Mouse (Mus musculus) myocyte (in vitro differentiated cells): ENCODE data around the gene 4933430I17Rik. TPM values are rescaled to one million over a fixed set of nuclear protein-coding genes. Genes with fewer than 3 reads are reported as not detected.

ENCODE experiments used
- H3K27me3 ChIP-seq: one replicate; pipeline ENCODE4 v1.6.1; 2011; ENCODE audit not compliant: control insufficient read depth, insufficient read depth, insufficient read length
- H3K36me3 ChIP-seq: one replicate; pipeline ENCODE4 v1.6.1; 2011; ENCODE audit not compliant: control insufficient read depth, insufficient read depth
- H3K4me2 ChIP-seq: one replicate; pipeline ENCODE4 v1.6.1; 2011; ENCODE audit warnings: low read depth, control low read depth
- H3K4me3 ChIP-seq: one replicate; pipeline ENCODE4 v1.5.1; 2011; ENCODE audit warnings: mild to moderate bottlenecking, control low read depth, moderate library complexity
- H3K79me2 ChIP-seq: one replicate; pipeline ENCODE4 v1.6.1; 2011; ENCODE audit not compliant: control insufficient read depth, insufficient read depth
- H3ac ChIP-seq: one replicate; pipeline ENCODE4 v1.6.1; 2011; ENCODE audit not compliant: control insufficient read depth, insufficient read length
- CEBPB ChIP-seq: IDR thresholded peaks from 2 replicates; pipeline ENCODE4 v1.6.1; 2011; ENCODE audit warnings: mild to moderate bottlenecking, moderate library complexity; ENCODE audit not compliant: poor library complexity, insufficient read depth, severe bottlenecking
- E2F4 ChIP-seq: IDR thresholded peaks from one replicate; pipeline ENCODE4 v1.6.1; 2011; ENCODE audit warnings: mild to moderate bottlenecking, control low read depth, moderate library complexity; ENCODE audit not compliant: insufficient read depth
- MAX ChIP-seq: IDR thresholded peaks from one replicate; pipeline ENCODE4 v1.6.1; 2011; ENCODE audit warnings: low read depth, mild to moderate bottlenecking, control low read depth
- MYOD1 ChIP-seq, 3 experiments: IDR thresholded peaks; one replicate each; pipeline ENCODE4 v1.6.1; 2011; ENCODE audit warnings: control low read depth in 2 of 3, low read depth in 2 of 3, mild to moderate bottlenecking in 2 of 3, moderate library complexity in 1 of 3; ENCODE audit not compliant: insufficient read length in 2 of 3, control insufficient read depth in 1 of 3
- MYOG ChIP-seq, 3 experiments: IDR thresholded peaks; one replicate each; pipeline ENCODE4 v1.6.1; 2011; ENCODE audit warnings: control low read depth in 2 of 3, low read depth in 2 of 3, mild to moderate bottlenecking in 2 of 3; ENCODE audit not compliant: insufficient read length in 2 of 3, control insufficient read depth in 1 of 3, insufficient read depth in 1 of 3
- POLR2A ChIP-seq: IDR thresholded peaks from one replicate; pipeline ENCODE4 v1.6.1; 2011; ENCODE audit warnings: low read depth, mild to moderate bottlenecking, control low read depth, moderate library complexity; ENCODE audit not compliant: insufficient read length
- POLR2AphosphoS2 ChIP-seq: IDR thresholded peaks from one replicate; pipeline ENCODE4 v1.6.1; 2011; ENCODE audit warnings: low read depth, control low read depth; ENCODE audit not compliant: insufficient read length
- REST ChIP-seq: IDR thresholded peaks from one replicate; pipeline ENCODE4 v1.6.1; 2011; ENCODE audit warnings: mild to moderate bottlenecking, control low read depth, moderate library complexity; ENCODE audit not compliant: insufficient read depth, insufficient read length
- SRF ChIP-seq: IDR thresholded peaks from one replicate; pipeline ENCODE4 v1.6.1; 2011; ENCODE audit warnings: low read depth; ENCODE audit not compliant: control insufficient read depth, insufficient read length
- TCF12 ChIP-seq: IDR thresholded peaks from one replicate; pipeline ENCODE4 v1.6.1; 2011; ENCODE audit warnings: mild to moderate bottlenecking, control low read depth; ENCODE audit not compliant: poor library complexity, insufficient read depth, severe bottlenecking
- TCF3 ChIP-seq: IDR thresholded peaks from one replicate; pipeline ENCODE4 v1.6.1; 2011; ENCODE audit warnings: low read depth, control low read depth; ENCODE audit not compliant: insufficient read length
- USF1 ChIP-seq: IDR thresholded peaks from one replicate; pipeline ENCODE4 v1.6.1; 2011; ENCODE audit warnings: low read depth, mild to moderate bottlenecking, control low read depth, moderate library complexity
- polyA plus RNA-seq: library from polyadenylated mRNA; unstranded; fragments of >200 nt; fragmentation: generic; extraction: Trizol; gene quantifications from one replicate; pipeline ENCODE4 v1.2.1, GENCODE M21; 2012; ENCODE audit warnings: missing spikeins

Gene 4933430I17Rik
- polyA plus RNA-seq, 1 experiment = 0.08 TPM

GRCm38 (mm10) chr4:62557436-62557835 lies 32.3 kb downstream of the 4933430I17Rik start:
- H3K4me2 ChIP-seq = no peak overlapping the region
- H3K4me3 ChIP-seq = no peak overlapping the region
- no peaks in the 10 kb centered on the region for H3K79me2 ChIP-seq
- H3K27me3 ChIP-seq = no peaks in the 10 kb centered on the region
- H3ac ChIP-seq = no peak overlapping the region
- no peak for TF ChIP-seq POLR2A
- no peak for TF ChIP-seq USF1
- no peak for TF ChIP-seq SRF
- no peak for TF ChIP-seq REST
- no peak for TF ChIP-seq TCF3
- TF ChIP-seq MYOD1 (IDR thresholded peaks at IDR 0.05; ENCODE audit: control insufficient read depth in 1 of 3, insufficient read length in 2 of 3, low read depth in 2 of 3) = no peak
- no peak for TF ChIP-seq POLR2AphosphoS2
- TF ChIP-seq CEBPB = no peak
- no peak for TF ChIP-seq MYOG (IDR thresholded peaks at IDR 0.05; ENCODE audit: control insufficient read depth in 1 of 3, insufficient read depth in 1 of 3, insufficient read length in 2 of 3, low read depth in 2 of 3)
- TF ChIP-seq E2F4 = no peak
- no peaks in the 10 kb centered on the region for H3K36me3 ChIP-seq

DNA sequence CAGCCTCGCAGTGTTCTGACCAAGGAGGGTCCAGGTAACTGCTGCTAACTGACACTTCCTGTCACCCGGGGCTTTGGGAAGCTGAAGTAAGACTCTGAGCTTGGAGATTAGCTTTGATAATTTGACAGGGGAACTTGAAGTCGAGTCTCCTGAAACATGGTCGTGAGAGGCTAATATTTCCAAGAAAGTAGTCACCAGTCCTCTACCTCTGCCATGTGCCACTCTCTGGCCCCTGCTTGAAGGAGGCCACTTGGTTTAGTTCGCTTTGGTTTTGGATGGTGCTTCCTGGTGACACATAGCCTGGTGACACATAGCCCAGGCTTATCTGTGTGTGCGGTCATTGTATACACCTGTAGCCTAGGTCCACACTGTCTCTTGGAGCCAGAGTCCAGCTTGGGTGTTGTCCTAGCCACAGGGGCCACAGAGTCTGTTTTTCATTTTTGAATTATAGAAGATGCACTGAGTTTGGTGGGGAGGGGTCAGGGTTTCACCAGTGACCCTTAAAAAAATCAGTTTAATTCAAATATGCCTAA lies 34.7 kb downstream of the 4933430I17Rik start, which contains the start of gene Rgs3:
TSS of gene Rgs3 (plus strand) at position 51 of the 533 bp plus-strand sequence.
- H3K4me2 ChIP-seq = no peak within 1 kb of the TSS
- no peak for TF ChIP-seq TCF12
- TF ChIP-seq POLR2A = no peak
- TF ChIP-seq SRF = no peak
- no peak for TF ChIP-seq MYOG (IDR thresholded peaks at IDR 0.05; ENCODE audit: control insufficient read depth in 1 of 3, insufficient read depth in 1 of 3, insufficient read length in 2 of 3, low read depth in 2 of 3)
- TF ChIP-seq MYOD1 (IDR thresholded peaks at IDR 0.05; ENCODE audit: control insufficient read depth in 1 of 3, insufficient read length in 2 of 3, low read depth in 2 of 3) = no peak
- no peak for TF ChIP-seq TCF3
- no peak for TF ChIP-seq CEBPB
- no peak for TF ChIP-seq USF1
- no peak for TF ChIP-seq REST
- no peak for TF ChIP-seq E2F4
- TF ChIP-seq MAX = no peak
- TF ChIP-seq POLR2AphosphoS2 = no peak
- peaks cover 15% of the 10 kb centered on the region for H3K27me3 ChIP-seq
- no peaks in the 10 kb centered on the region for H3K36me3 ChIP-seq
- H3K4me3 ChIP-seq = no peak within 1 kb of the TSS
- no peak within 1 kb of the TSS for H3ac ChIP-seq
- H3K79me2 ChIP-seq = no peaks in the 10 kb centered on the region

GRCm38 (mm10) chr4:62560963-62561629 lies 35.9 kb downstream of the 4933430I17Rik start:
- peaks cover 28% of the 10 kb centered on the region for H3K27me3 ChIP-seq
- no peak overlapping the region for H3K4me3 ChIP-seq
- no peaks in the 10 kb centered on the region for H3K36me3 ChIP-seq
- TF ChIP-seq TCF3 (no peak), REST (no peak), POLR2A (no peak), POLR2AphosphoS2 (no peak), SRF (no peak), MAX (no peak)
- H3K4me2 ChIP-seq = peak overlapping the region; percentile 10
- no peaks in the 10 kb centered on the region for H3K79me2 ChIP-seq
- H3ac ChIP-seq = no peak overlapping the region

- H3ac ChIP-seq = no peak overlapping the region
- H3K4me2 ChIP-seq = peak overlapping the region; percentile 10
- peaks cover 33% of the 10 kb centered on the region for H3K27me3 ChIP-seq
- H3K4me3 ChIP-seq = no peak overlapping the region
- TF ChIP-seq REST = no peak
- no peak for TF ChIP-seq MAX
- TF ChIP-seq POLR2A = no peak
- TF ChIP-seq POLR2AphosphoS2 = no peak
- no peak for TF ChIP-seq SRF
- no peak for TF ChIP-seq USF1
- TF ChIP-seq CEBPB = no peak
- no peak for TF ChIP-seq TCF12
- no peaks in the 10 kb centered on the region for H3K79me2 ChIP-seq
- no peaks in the 10 kb centered on the region for H3K36me3 ChIP-seq
Measured at GRCm38 (mm10) chr4:62561630-62562001, 36.4 kb downstream of the 4933430I17Rik start.

DNA sequence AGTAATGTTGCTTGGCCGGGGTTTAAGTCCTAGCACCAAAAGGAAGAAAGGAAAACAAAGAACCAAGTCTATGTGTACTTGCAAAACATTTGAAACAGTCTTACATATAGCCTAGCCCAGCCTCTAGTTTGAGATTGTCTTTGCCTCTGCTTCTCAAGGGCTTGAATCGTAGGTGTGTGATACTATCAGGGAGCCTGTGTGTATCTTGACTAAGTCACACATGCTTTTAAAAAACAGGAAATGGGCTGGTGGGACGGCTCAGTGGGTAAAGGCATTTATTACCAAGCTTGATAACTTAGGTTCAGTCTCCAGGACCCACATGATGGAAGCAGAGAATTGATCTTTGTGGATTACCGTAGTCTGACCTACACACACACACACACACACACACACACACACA lies 36.8 kb downstream of the 4933430I17Rik start:
- Histone ChIP-seq H3K4me3 (no peak overlapping the region), H3ac (no peak overlapping the region)

More for the DNA sequence above, 36.8 kb downstream of the 4933430I17Rik start:
- TF ChIP-seq MYOG (IDR thresholded peaks at IDR 0.05; ENCODE audit: control insufficient read depth in 1 of 3, insufficient read depth in 1 of 3, insufficient read length in 2 of 3, low read depth in 2 of 3) (no peak), SRF (no peak), MAX (no peak), POLR2AphosphoS2 (no peak), MYOD1 (IDR thresholded peaks at IDR 0.05; ENCODE audit: control insufficient read depth in 1 of 3, insufficient read length in 2 of 3, low read depth in 2 of 3) (no peak), TCF3 (no peak), POLR2A (no peak), USF1 (no peak)
- Histone ChIP-seq H3K79me2 (no peaks in the 10 kb centered on the region), H3K36me3 (no peaks in the 10 kb centered on the region), H3K27me3 (peaks cover 34% of the 10 kb centered on the region), H3K4me2 (no peak overlapping the region)
